ENCODE assay signal across 10 mouse cellular contexts in genomic region chr19:18687556-18687955, GRCm38 (mm10). TPM values are rescaled to one million over a fixed set of nuclear protein-coding genes. Genes with fewer than 3 reads are reported as not detected.
A peak's percentile ranks its signal among the peaks of the same experiment; 100 is the strongest.
DNase-seq lines count a peak whose midpoint lies in the region; TF ChIP-seq lines count a peak whose summit lies in the region.
"Had no signal": no experiment of that assay in that cellular context is flagged by ENCODE, and none has a peak within 500 bp of the region (broad histone marks: within the 10 kb centered on the region; RNA-seq: fewer than 3 reads in every experiment).

No protein-coding gene starts in this region.

- peaks cover 5% of the 10 kb centered on the region; the same call in 1 of the 2 replicates for H3K79me2 ChIP-seq in MEL (ENCODE audit: control insufficient read depth, insufficient read depth, low read length, poor library complexity)

- no peaks in the 10 kb centered on the region for H3K9me3 ChIP-seq in MEL (replicated peaks; ENCODE audit: insufficient read depth, low read length)
- H3K9me3 ChIP-seq: heart, embryonic 15.5 days had no signal

- DNase-seq in left cerebral cortex, adult 2 months (ENCODE audit: extremely low spot score in 1 of 2, low spot score in 2 of 2) = no peak
- DNase-seq in left cerebral cortex, postnatal 36 days (ENCODE audit: low spot score in 2 of 2) = no peak
- peak; percentile 81 for DNase-seq in MEL (ENCODE audit: low read depth, low spot score)
- peak; percentile 17 for DNase-seq in cerebellum, adult 8-10 months
- peak; percentile 25 to 57 for DNase-seq in heart, postnatal 10 days
- peak; percentile 60 for DNase-seq in lung, postnatal 14 days
- DNase-seq in testis, postnatal 10 days (ENCODE audit: low spot score) = no peak
- no peak for DNase-seq in urinary bladder, adult 2 months (ENCODE audit: low spot score)

- H3K36me3 ChIP-seq in MEL (ENCODE audit: control insufficient read depth in 1 of 2, insufficient read depth in 2 of 2, low read length in 2 of 2) = peaks cover 13% of the 10 kb centered on the region in 2 experiments
- H3K36me3 ChIP-seq: heart, embryonic 15.5 days had no signal

- H3K4me1 ChIP-seq in MEL (ENCODE audit: control insufficient read depth in 1 of 2, insufficient read depth in 2 of 2, low read length in 2 of 2) = peaks cover 7 to 8% of the 10 kb centered on the region in 2 experiments

- no peak overlapping the region for H3K9ac ChIP-seq in MEL (ENCODE audit: control insufficient read depth, low read depth, low read length, poor library complexity, severe bottlenecking)
- H3K9ac ChIP-seq: heart, embryonic 15.5 days had no signal

- no peak for TF ChIP-seq EP300 in MEL (IDR thresholded peaks at IDR 0.05; ENCODE audit: low read depth in 1 of 2, low read length in 2 of 2)

- TF ChIP-seq POLR2A in MEL (IDR thresholded peaks at IDR 0.05; ENCODE audit: control insufficient read depth in 1 of 2, insufficient read depth in 1 of 2, low read depth in 1 of 2, low read length in 2 of 2, poor library complexity in 1 of 2) = no peak

- no peak overlapping the region for H3K4me3 ChIP-seq in left cerebral cortex, adult 2 months
- no peak overlapping the region for H3K4me3 ChIP-seq in MEL (ENCODE audit: control insufficient read depth in 1 of 2, insufficient read depth in 1 of 2, low read depth in 2 of 2, low read length in 2 of 2)
- H3K4me3 ChIP-seq: heart, embryonic 15.5 days; myocyte had no signal

- no peaks in the 10 kb centered on the region for H3K27me3 ChIP-seq in MEL (ENCODE audit: control insufficient read depth in 1 of 2, insufficient read depth in 2 of 2, low read length in 2 of 2)
- H3K27me3 ChIP-seq: heart, embryonic 15.5 days had no signal

- intact Hi-C loops in left cerebral cortex, adult 2 months (cut with DNase I) = no loop called here
- intact Hi-C loops in left cerebral cortex, postnatal 36 days (cut with DNase I) = no loop called here
- intact Hi-C loops in heart, postnatal 10 days (cut with DNase I) = loop anchor here (2.0 kb wide), 1 partner anchor 147 kb away; no protein-coding TSS in a partner anchor

- TF ChIP-seq CTCF in left cerebral cortex, adult 2 months (IDR thresholded peaks at IDR 0.05) = peak; percentile 70
- peak; percentile 51 to 93 (median 81) for TF ChIP-seq CTCF in MEL (IDR thresholded peaks at IDR 0.05 in 2 of 3, conservative IDR thresholded peaks at IDR 0.05 in 1 of 3; ENCODE audit: control insufficient read depth in 1 of 3, insufficient read depth in 1 of 3, low read depth in 2 of 3, low read length in 3 of 3, poor library complexity in 1 of 3, severe bottlenecking in 1 of 3)

- no peak overlapping the region for H3K27ac ChIP-seq in left cerebral cortex, adult 2 months
- no peak overlapping the region for H3K27ac ChIP-seq in MEL (ENCODE audit: control insufficient read depth, low read depth, low read length)
- H3K27ac ChIP-seq: heart, embryonic 15.5 days had no signal

- TF ChIP-seq RAD21 in MEL (IDR thresholded peaks at IDR 0.05; ENCODE audit: low read depth, low read length) = peak; percentile 75

TF ChIP-seq in MEL, 35 proteins besides CTCF, POLR2A, EP300 and RAD21:
- TF ChIP-seq ZC3H11A (IDR thresholded peaks at IDR 0.05; ENCODE audit: low read depth, low read length) (peak; percentile 47; the same call in 1 of the 2 replicates), SMC3 (IDR thresholded peaks at IDR 0.05; ENCODE audit: low read depth, low read length) (peak; percentile 71), CHD1 (IDR thresholded peaks at IDR 0.05; ENCODE audit: low read depth, low read length) (no peak), TAL1 (IDR thresholded peaks at IDR 0.05; ENCODE audit: low read length) (no peak), MAZ (IDR thresholded peaks at IDR 0.05; ENCODE audit: low read depth, low read length) (peak; percentile 73; the same call in 1 of the 2 replicates)

RNA-seq across cellular contexts. Expression of gene Carnmt1, which starts 17.0 kb away (rescaled TPM):
- 10 to 100 TPM; 12.6 to 12.9 TPM for total RNA-seq in left cerebral cortex, adult 2 months (2021)
- total RNA-seq in left cerebral cortex, postnatal 36 days (2021) = 10 to 100 TPM in 1 of 2 experiments, 1 to 10 TPM in 1; 9.7 to 13.9 TPM
- total RNA-seq in MEL (2012; rRNA removed) = 15.4 and 16.4 TPM in 2 replicates
- 10 to 100 TPM in 1 of 2 experiments, not detected in 1; 23.3 TPM for polyA plus RNA-seq in MEL (2012; ENCODE audit: insufficient read depth in 1 of 2, insufficient read length in 2 of 2, low read depth in 1 of 2, low replicate concordance in 2 of 2, missing spikeins in 1 of 2)
- 10 to 100 TPM; 21.1 to 23.2 TPM for total RNA-seq in heart, postnatal 10 days (2021)
- 9.8 and 10.1 TPM in 2 replicates for polyA plus RNA-seq in urinary bladder, adult 2 months (2012; rRNA removed)

RNA-seq across cellular contexts. Expression of gene D030056L22Rik, which starts 25.4 kb away (rescaled TPM):
- 10 to 100 TPM; 20.7 to 25.2 TPM for total RNA-seq in left cerebral cortex, adult 2 months (2021)
- total RNA-seq in left cerebral cortex, postnatal 36 days (2021) = 10 to 100 TPM; 22.3 to 26.0 TPM
- total RNA-seq in MEL (2012; rRNA removed) = 27.8 and 29.0 TPM in 2 replicates
- 10 to 100 TPM in 1 of 2 experiments, not detected in 1; 27.0 TPM for polyA plus RNA-seq in MEL (2012; ENCODE audit: insufficient read depth in 1 of 2, insufficient read length in 2 of 2, low read depth in 1 of 2, low replicate concordance in 2 of 2, missing spikeins in 1 of 2)
- total RNA-seq in heart, postnatal 10 days (2021) = 10 to 100 TPM in 1 of 2 experiments, 1 to 10 TPM in 1; 9.1 to 13.5 TPM
- polyA plus RNA-seq in urinary bladder, adult 2 months (2012; rRNA removed) = 15.6 and 21.1 TPM in 2 replicates

RNA-seq across cellular contexts. Expression of gene Nmrk1, which starts 55.8 kb away (rescaled TPM):
- total RNA-seq in left cerebral cortex, adult 2 months (2021) = 1 to 10 TPM; 4.9 to 5.4 TPM
- 1 to 10 TPM; 4.8 TPM for total RNA-seq in left cerebral cortex, postnatal 36 days (2021)
- 22.5 and 25.1 TPM in 2 replicates for total RNA-seq in MEL (2012; rRNA removed)
- 10 to 100 TPM in 1 of 2 experiments, not detected in 1; 18.5 TPM for polyA plus RNA-seq in MEL (2012; ENCODE audit: insufficient read depth in 1 of 2, insufficient read length in 2 of 2, low read depth in 1 of 2, low replicate concordance in 2 of 2, missing spikeins in 1 of 2)
- 1 to 10 TPM; 3.3 TPM for total RNA-seq in heart, postnatal 10 days (2021)
- polyA plus RNA-seq in urinary bladder, adult 2 months (2012; rRNA removed) = 12.6 and 14.7 TPM in 2 replicates

RNA-seq across cellular contexts. Expression of gene Ostf1, which starts 55.9 kb away (rescaled TPM):
- 10 to 100 TPM; 18.8 to 19.7 TPM for total RNA-seq in left cerebral cortex, adult 2 months (2021)
- 10 to 100 TPM; 13.6 to 16.8 TPM for total RNA-seq in left cerebral cortex, postnatal 36 days (2021)
- total RNA-seq in MEL (2012; rRNA removed) = 152 and 162 TPM in 2 replicates
- 100 to 1,000 TPM in 1 of 2 experiments, not detected in 1; 117 TPM for polyA plus RNA-seq in MEL (2012; ENCODE audit: insufficient read depth in 1 of 2, insufficient read length in 2 of 2, low read depth in 1 of 2, low replicate concordance in 2 of 2, missing spikeins in 1 of 2)
- total RNA-seq in heart, postnatal 10 days (2021) = 10 to 100 TPM; 60.3 to 64.1 TPM
- polyA plus RNA-seq in urinary bladder, adult 2 months (2012; rRNA removed) = 85.0 and 103 TPM in 2 replicates

Comparison
In these comparisons a context has a peak if more than half of its experiments do, and no peak if none do; other contexts are left out.
1. DNase-seq: peak in MEL (single experiment), cerebellum, adult 8-10 months (single experiment), heart, postnatal 10 days (2 of 2) and lung, postnatal 14 days (single experiment); none in left cerebral cortex, adult 2 months (0 of 2), left cerebral cortex, postnatal 36 days (0 of 2), testis, postnatal 10 days (single experiment) and urinary bladder, adult 2 months (single experiment).